ENCODE assay signal across 21 mouse cellular contexts in the genomic region with DNA sequence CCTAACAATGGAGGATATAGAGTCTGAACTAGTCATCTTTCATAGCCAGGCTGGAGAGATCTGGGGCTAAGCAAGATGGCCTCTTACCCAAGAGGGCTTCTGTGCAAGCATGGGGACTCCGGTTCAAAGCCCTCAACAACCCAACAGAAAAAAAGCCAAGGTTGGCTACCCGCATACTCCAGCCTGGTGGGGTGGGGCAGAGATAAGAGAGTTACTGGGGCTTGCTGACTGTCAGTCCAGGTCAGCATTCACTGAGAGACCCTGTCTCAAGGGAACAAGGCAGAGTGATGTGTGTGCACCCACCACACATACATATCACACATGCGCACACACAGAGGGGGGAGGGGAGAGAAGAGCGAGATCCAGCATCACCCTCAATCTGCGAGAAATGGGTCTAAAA. TPM values are rescaled to one million over a fixed set of nuclear protein-coding genes. Genes with fewer than 3 reads are reported as not detected.
A peak's percentile ranks its signal among the peaks of the same experiment; 100 is the strongest.
DNase-seq lines count a peak whose midpoint lies in the region; ATAC-seq and TF ChIP-seq lines count a peak whose summit lies in the region.
"Had no signal": no experiment of that assay in that cellular context is flagged by ENCODE, and none has a peak within 500 bp of the region (broad histone marks: within the 10 kb centered on the region; RNA-seq: fewer than 3 reads in every experiment).

No protein-coding gene starts in this region.

- peak; percentile 55 for DNase-seq in heart, adult 11 months
- DNase-seq in heart, embryonic 10.5 days (ENCODE audit: low spot score) = no peak
- DNase-seq in MEL-GATA-1-ER (ENCODE audit: extremely low read depth, low read depth) = peak; percentile 13
- DNase-seq in liver, embryonic 13.5 days = peak; percentile 28
- no peak for DNase-seq in thymus, adult 2 months
- no peak for DNase-seq in midbrain, embryonic 10.5 days (ENCODE audit: low spot score)
- DNase-seq: adrenal gland, adult 2 months; adrenal gland, postnatal 25 days; B cell, adult 2 months; cerebellum, adult 8-10 months; cerebellum, postnatal 14 days; gastrocnemius, postnatal 10 days; heart, postnatal 4 days had no signal

- no peak for TF ChIP-seq CTCF in thymus, adult 2 months (IDR thresholded peaks at IDR 0.05; ENCODE audit: borderline replicate concordance, control insufficient read depth, extremely low read depth, insufficient read depth, low read length, poor library complexity)

- no peak for TF ChIP-seq POLR2A in thymus, adult 2 months (IDR thresholded peaks at IDR 0.05; ENCODE audit: control insufficient read depth, extremely low read depth, insufficient read depth, low read length, poor library complexity)

- ATAC-seq in liver, embryonic 13.5 days (ENCODE audit: low read depth) = no peak; the same call in 1 of the 2 replicates
- ATAC-seq in forebrain, embryonic 15.5 days (replicated peaks) = no peak
- ATAC-seq: CD4-positive, CD25-positive, alpha-beta regulatory T cell, adult 4 months; forebrain, embryonic 16.5 days; hindbrain, postnatal 0 days had no signal

- no peak overlapping the region for H3K27ac ChIP-seq in heart, embryonic 10.5 days
- H3K27ac ChIP-seq in liver, embryonic 13.5 days = no peak overlapping the region
- H3K27ac ChIP-seq in thymus, adult 2 months (ENCODE audit: control insufficient read depth, insufficient read depth, low read length) = no peak overlapping the region
- H3K27ac ChIP-seq in forebrain, embryonic 15.5 days (replicated peaks) = no peak overlapping the region
- no peak overlapping the region for H3K27ac ChIP-seq in midbrain, embryonic 10.5 days (replicated peaks)
- H3K27ac ChIP-seq: embryonic facial prominence, embryonic 12.5 days; heart, embryonic 13.5 days; hindbrain, embryonic 13.5 days; hindbrain, postnatal 0 days had no signal

- peaks cover 23% of the 10 kb centered on the region for H3K4me1 ChIP-seq in heart, embryonic 10.5 days
- H3K4me1 ChIP-seq in liver, embryonic 13.5 days (replicated peaks) = peaks cover 35% of the 10 kb centered on the region
- H3K4me1 ChIP-seq in thymus, adult 2 months (replicated peaks; ENCODE audit: control insufficient read depth, insufficient read depth, low read length) = peaks cover 4% of the 10 kb centered on the region; the same call in 1 of the 2 replicates
- peaks cover 15% of the 10 kb centered on the region for H3K4me1 ChIP-seq in forebrain, embryonic 15.5 days
- peaks cover 21% of the 10 kb centered on the region for H3K4me1 ChIP-seq in midbrain, embryonic 10.5 days

- no peak overlapping the region for H3K9ac ChIP-seq in liver, embryonic 13.5 days
- H3K9ac ChIP-seq in forebrain, embryonic 15.5 days (replicated peaks) = no peak overlapping the region
- H3K9ac ChIP-seq: embryonic facial prominence, embryonic 12.5 days; heart, embryonic 13.5 days; hindbrain, embryonic 13.5 days had no signal

- peaks cover 18% of the 10 kb centered on the region for H3K36me3 ChIP-seq in heart, embryonic 10.5 days
- peaks cover 11% of the 10 kb centered on the region for H3K36me3 ChIP-seq in liver, embryonic 13.5 days
- no peaks in the 10 kb centered on the region; the same call in 1 of the 2 replicates for H3K36me3 ChIP-seq in thymus, adult 2 months (ENCODE audit: control insufficient read depth, insufficient read depth, low read length)
- H3K36me3 ChIP-seq in forebrain, embryonic 15.5 days = peaks cover 8% of the 10 kb centered on the region
- peaks cover 17% of the 10 kb centered on the region for H3K36me3 ChIP-seq in midbrain, embryonic 10.5 days

- no peaks in the 10 kb centered on the region for H3K9me3 ChIP-seq in heart, embryonic 10.5 days
- no peaks in the 10 kb centered on the region for H3K9me3 ChIP-seq in liver, embryonic 13.5 days (replicated peaks)
- no peaks in the 10 kb centered on the region for H3K9me3 ChIP-seq in forebrain, embryonic 15.5 days
- H3K9me3 ChIP-seq in midbrain, embryonic 10.5 days (replicated peaks) = no peaks in the 10 kb centered on the region
- H3K9me3 ChIP-seq: embryonic facial prominence, embryonic 12.5 days; heart, embryonic 13.5 days; hindbrain, embryonic 13.5 days had no signal

- no peaks in the 10 kb centered on the region for H3K27me3 ChIP-seq in heart, embryonic 10.5 days (ENCODE audit: insufficient read depth, poor library complexity, severe bottlenecking)
- no peaks in the 10 kb centered on the region for H3K27me3 ChIP-seq in liver, embryonic 13.5 days
- H3K27me3 ChIP-seq in thymus, adult 2 months (ENCODE audit: control insufficient read depth, insufficient read depth, low read length) = no peaks in the 10 kb centered on the region
- H3K27me3 ChIP-seq in forebrain, embryonic 15.5 days = no peaks in the 10 kb centered on the region
- no peaks in the 10 kb centered on the region for H3K27me3 ChIP-seq in midbrain, embryonic 10.5 days (ENCODE audit: low read depth, poor library complexity, severe bottlenecking)
- H3K27me3 ChIP-seq: embryonic facial prominence, embryonic 12.5 days; heart, embryonic 13.5 days; hindbrain, embryonic 13.5 days had no signal

- no peak overlapping the region for H3K4me2 ChIP-seq in liver, embryonic 13.5 days
- H3K4me2 ChIP-seq in forebrain, embryonic 15.5 days (replicated peaks) = no peak overlapping the region
- H3K4me2 ChIP-seq: embryonic facial prominence, embryonic 12.5 days; heart, embryonic 13.5 days; hindbrain, embryonic 13.5 days had no signal

- 85% methylated on average over 5 of the region's 5 CpGs for WGBS in heart, embryonic 10.5 days
- WGBS in liver, embryonic 13.5 days (ENCODE audit: insufficient replicate concordance) = 43% methylated on average over 5 of the region's 5 CpGs
- WGBS in thymus, adult 2 months = 94% methylated on average over 5 of the region's 5 CpGs
- 95% methylated on average over 5 of the region's 5 CpGs for WGBS in forebrain, embryonic 15.5 days
- WGBS in midbrain, embryonic 10.5 days = 97% methylated on average over 5 of the region's 5 CpGs

- H3K4me3 ChIP-seq in heart, embryonic 10.5 days = no peak overlapping the region
- H3K4me3 ChIP-seq in liver, embryonic 13.5 days (replicated peaks) = no peak overlapping the region
- no peak overlapping the region for H3K4me3 ChIP-seq in thymus, adult 2 months (ENCODE audit: control insufficient read depth, insufficient read depth, low read length)
- no peak overlapping the region for H3K4me3 ChIP-seq in forebrain, embryonic 15.5 days
- no peak overlapping the region for H3K4me3 ChIP-seq in midbrain, embryonic 10.5 days
- H3K4me3 ChIP-seq: embryonic facial prominence, embryonic 12.5 days; heart, embryonic 13.5 days; hindbrain, embryonic 13.5 days had no signal

RNA-seq across cellular contexts. Expression of gene Ext2, which starts 4.6 kb away (rescaled TPM):
- polyA plus RNA-seq in heart, embryonic 10.5 days (2016; fragmentation: Nextera tagmentation; extraction: Ambion mirVana) = 82.8 and 83.0 TPM in 2 replicates
- 29.6 and 35.0 TPM in 2 replicates for polyA plus RNA-seq in liver, embryonic 13.5 days (2015; fragmentation: Nextera tagmentation; extraction: Ambion mirVana)
- polyA plus RNA-seq in thymus, adult 2 months (2012; rRNA removed) = 44.3 and 46.6 TPM in 2 replicates
- polyA plus RNA-seq in forebrain, embryonic 15.5 days (2015; fragmentation: Nextera tagmentation; extraction: Ambion mirVana) = 64.2 and 64.8 TPM in 2 replicates
- 72.3 and 78.2 TPM in 2 replicates for polyA plus RNA-seq in midbrain, embryonic 10.5 days (2016; fragmentation: Nextera tagmentation; extraction: Ambion mirVana)

RNA-seq across cellular contexts. Expression of gene Accs, which starts 32.0 kb away (rescaled TPM):
- 7.9 and 8.3 TPM in 2 replicates for polyA plus RNA-seq in heart, embryonic 10.5 days (2016; fragmentation: Nextera tagmentation; extraction: Ambion mirVana)
- 0.97 and 1.6 TPM in 2 replicates for polyA plus RNA-seq in liver, embryonic 13.5 days (2015; fragmentation: Nextera tagmentation; extraction: Ambion mirVana)
- polyA plus RNA-seq in thymus, adult 2 months (2012; rRNA removed) = 30.3 and 30.4 TPM in 2 replicates
- polyA plus RNA-seq in forebrain, embryonic 15.5 days (2015; fragmentation: Nextera tagmentation; extraction: Ambion mirVana) = 6.9 and 7.8 TPM in 2 replicates
- polyA plus RNA-seq in midbrain, embryonic 10.5 days (2016; fragmentation: Nextera tagmentation; extraction: Ambion mirVana) = 7.2 and 9.3 TPM in 2 replicates

RNA-seq across cellular contexts. Expression of gene Accsl, which starts 51.2 kb away (rescaled TPM):
- 0.12 TPM in 1 of 2 replicates, not detected in the other for polyA plus RNA-seq in heart, embryonic 10.5 days (2016; fragmentation: Nextera tagmentation; extraction: Ambion mirVana)
- polyA plus RNA-seq in liver, embryonic 13.5 days (2015; fragmentation: Nextera tagmentation; extraction: Ambion mirVana) = 0.21 TPM in 1 of 2 replicates, not detected in the other
- 0.23 and 0.46 TPM in 2 replicates for polyA plus RNA-seq in thymus, adult 2 months (2012; rRNA removed)
- polyA plus RNA-seq in forebrain, embryonic 15.5 days (2015; fragmentation: Nextera tagmentation; extraction: Ambion mirVana) = 0.45 and 0.66 TPM in 2 replicates
- not detected in 2 replicates for polyA plus RNA-seq in midbrain, embryonic 10.5 days (2016; fragmentation: Nextera tagmentation; extraction: Ambion mirVana)
- polyA plus RNA-seq: adrenal gland, adult 2 months; CD4-positive, CD25-positive, alpha-beta regulatory T cell, adult 4 months; embryonic facial prominence, embryonic 12.5 days; heart, embryonic 13.5 days; intestine, embryonic 14.5 days had no signal

Comparison
In these comparisons a context has a peak if more than half of its experiments do, and no peak if none do; other contexts are left out.
1. DNase-seq: peak in heart, adult 11 months (single experiment), MEL-GATA-1-ER (single experiment) and liver, embryonic 13.5 days (single experiment); none in heart, embryonic 10.5 days (single experiment), thymus, adult 2 months (single experiment) and midbrain, embryonic 10.5 days (single experiment).